Mouse (Mus musculus): ENCODE results near the gene Ms4a13.
A peak's percentile ranks its signal among the peaks of the same experiment; 100 is the strongest.
"Not testable (repeated sequence)": the region's sequence is repeated elsewhere in the genome, so short reads cannot be mapped to it uniquely, and the experiment has no call there.

Ms4a13 gene

DNA sequence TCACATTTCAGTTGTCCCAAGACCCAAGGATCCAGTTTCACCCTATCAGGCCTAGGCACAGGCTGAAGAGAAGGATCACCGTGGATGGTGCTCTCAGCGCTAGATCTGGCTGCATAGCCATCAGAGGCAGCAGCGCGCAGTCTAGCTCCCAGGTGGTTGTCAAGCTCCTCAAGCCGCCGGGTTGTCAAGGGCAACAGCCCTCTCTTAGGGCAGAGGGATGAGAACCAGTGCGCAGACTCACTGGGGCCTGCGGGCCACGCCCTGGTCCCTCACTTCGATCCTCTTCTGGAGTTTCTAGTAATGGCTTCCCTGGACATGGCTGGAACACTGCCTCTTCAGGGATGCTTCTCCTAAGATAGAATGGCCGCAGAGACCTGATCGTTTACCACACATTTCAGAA is at the start of gene Ms4a13:
Gene Ms4a13 (minus strand): TSS at position 192 of the 400 bp plus-strand sequence.
- DNase-seq (ENCODE audit: low read depth, low spot score), result no peak

DNA sequence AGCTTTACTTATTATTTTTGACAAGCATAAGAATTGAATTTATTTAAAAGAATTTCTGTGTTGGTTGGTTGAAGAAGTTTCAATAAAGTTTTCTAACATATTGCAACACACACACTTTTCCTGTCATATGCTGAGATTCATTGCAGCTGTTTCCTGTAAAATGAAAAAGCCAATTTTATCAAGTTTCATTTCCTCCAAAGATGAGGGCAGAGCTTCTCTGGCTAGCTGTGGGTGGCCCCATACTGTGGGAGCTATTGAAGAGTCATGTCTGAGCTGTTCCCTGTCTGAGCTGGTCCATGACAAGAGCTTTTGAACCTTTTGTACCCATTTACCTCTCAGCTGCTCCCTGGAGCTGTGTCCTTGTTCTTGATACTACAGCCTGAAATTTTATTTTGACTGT is 47.7 kb upstream of the Ms4a13 start:
- no peak for DNase-seq (ENCODE audit: low read depth, low spot score)

DNA sequence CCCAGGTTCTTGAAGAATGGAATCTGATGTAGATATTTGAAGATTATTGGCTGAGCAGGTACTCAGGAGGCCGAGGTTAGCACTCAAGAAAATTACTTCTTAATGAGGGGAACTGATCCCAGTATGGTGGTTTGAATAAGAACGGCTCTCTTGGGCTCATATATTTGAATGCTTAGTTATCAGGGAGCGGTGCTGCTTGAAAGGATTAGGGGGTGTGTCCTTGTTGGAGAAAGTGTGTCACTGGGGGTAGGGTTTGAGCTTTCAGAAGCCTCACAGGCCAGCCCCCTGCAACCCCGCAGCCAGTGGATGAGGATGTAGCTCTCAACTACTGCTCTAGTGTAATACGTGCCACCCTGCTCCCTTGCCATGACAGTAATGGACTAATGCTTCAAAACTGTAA is 46.0 kb upstream of the Ms4a13 start:
- DNase-seq (ENCODE audit: low read depth, low spot score), result no peak

DNA sequence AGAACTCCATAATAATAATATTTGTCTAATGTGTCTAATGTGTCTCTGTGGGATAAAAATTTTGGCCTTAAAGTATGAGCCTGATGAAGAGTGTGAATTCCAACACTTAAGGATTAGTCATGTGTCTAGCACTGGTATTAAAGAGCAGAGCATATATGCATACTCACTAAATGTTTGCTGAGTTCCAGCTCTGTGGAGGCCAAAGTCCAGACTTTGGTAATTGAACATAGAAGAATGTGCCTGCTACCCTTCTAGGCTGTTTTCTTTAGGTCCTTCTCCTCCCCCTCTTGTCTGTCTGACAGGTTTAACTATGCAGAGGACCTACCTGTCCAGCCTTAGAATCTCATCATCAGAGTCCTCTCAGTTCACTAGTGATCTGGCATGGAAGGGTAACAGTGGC is 39.3 kb upstream of the Ms4a13 start:
- DNase-seq (ENCODE audit: low read depth, low spot score), result no peak

DNA sequence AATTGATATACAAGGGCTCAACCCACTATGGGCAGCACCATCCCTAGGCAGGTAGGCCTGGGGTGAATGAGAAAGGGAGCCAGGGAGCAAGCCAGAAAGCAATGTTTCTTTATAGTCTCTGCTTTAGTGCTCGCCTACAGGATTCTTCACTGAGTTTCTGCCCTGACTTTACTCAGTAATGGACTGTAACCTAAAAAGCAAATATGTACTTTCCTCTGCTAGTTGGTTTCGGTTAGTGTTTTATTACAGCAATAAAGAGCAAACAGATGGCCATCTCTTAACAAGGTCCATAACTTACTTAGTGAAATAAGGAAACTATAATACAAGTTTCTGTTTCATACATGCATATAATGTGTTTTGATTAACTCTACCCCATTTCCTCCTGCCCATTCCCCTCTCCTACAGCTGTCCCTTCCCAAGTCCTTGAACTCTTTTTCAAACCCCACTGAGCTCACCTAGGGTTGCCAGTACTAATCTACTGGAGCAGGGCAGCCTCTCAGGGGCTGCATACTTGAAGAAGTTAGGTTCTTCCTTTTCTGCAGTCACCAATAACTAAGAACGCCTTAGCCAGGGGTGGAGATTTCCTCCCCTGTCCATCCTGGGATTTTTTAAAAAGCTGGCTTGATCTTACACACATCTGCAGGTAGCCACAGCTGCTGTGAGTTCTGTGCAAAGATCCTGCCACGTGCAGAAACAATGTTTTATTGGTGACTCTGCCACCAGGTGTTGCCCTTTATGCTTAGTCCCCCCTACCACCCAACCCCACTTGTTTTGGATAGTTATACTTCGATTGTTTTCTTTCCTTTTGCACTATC is 38.6 kb upstream of the Ms4a13 start:
- no peak for DNase-seq (ENCODE audit: low read depth, low spot score)

DNA sequence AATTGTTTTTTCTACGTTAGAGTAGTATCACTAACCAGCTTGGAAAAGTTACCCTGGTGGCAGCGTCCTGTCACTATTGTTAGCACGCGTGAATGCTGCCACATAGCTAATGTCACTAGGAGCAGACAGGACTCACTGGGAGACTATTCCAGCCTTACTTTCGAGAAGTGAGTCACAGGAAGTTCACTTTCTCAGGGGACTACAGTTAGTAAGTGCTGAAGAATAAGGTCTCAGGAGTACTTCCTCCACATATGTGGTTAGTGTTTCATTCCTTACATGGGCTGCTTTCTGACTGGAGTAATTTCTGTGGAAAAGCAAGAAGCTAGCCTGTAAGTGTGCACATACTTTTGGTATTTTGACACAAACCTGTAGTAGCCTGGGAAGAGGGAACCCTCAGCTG is 37.7 kb upstream of the Ms4a13 start:
- no peak for DNase-seq (ENCODE audit: low read depth, low spot score)

DNA sequence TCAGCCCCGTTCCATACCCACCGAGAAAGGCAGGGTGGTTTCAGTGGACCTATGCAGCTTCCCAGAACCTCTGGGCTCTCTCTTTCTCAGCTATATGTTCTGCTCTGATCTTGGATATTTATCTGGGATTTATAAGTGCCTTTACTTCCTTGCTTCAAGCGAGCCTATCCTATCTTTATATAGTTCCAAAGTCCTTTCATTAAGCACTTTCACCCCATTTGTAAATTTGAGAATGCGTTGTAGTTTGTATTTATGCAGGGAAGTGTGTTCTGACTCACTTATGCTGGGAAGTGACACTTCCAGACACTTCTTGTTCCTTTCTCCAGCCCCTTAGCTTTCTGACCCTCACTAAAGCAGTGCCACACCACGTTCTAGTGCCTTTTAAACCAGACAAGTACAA is 35.8 kb upstream of the Ms4a13 start, which contains the start of gene Ms4a12:
Gene Ms4a12 (minus strand): TSS at position 101 of the 400 bp plus-strand sequence.
- DNase-seq (ENCODE audit: low read depth, low spot score), result no peak

DNA sequence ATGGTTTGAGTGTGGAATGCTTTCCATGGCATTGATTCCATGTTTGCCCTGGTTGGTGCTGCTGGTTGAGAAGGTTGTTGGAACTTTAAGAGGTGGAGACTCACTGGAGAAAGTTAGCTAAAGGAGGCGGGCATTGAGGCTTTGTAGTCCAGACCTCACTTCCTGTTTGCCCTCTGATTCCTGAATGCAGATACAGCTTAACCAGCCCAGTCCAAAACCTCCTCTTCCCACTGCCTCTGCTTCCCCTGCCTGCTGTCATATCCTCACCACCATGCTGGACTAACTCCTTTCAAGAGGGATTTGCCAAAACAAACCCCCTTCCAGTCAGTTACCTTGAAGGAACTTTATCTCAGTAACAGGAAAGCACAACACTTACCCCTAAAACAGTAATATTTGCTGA is 4.0 kb downstream of the Ms4a13 start:
- no peak for DNase-seq (ENCODE audit: low read depth, low spot score)

DNA sequence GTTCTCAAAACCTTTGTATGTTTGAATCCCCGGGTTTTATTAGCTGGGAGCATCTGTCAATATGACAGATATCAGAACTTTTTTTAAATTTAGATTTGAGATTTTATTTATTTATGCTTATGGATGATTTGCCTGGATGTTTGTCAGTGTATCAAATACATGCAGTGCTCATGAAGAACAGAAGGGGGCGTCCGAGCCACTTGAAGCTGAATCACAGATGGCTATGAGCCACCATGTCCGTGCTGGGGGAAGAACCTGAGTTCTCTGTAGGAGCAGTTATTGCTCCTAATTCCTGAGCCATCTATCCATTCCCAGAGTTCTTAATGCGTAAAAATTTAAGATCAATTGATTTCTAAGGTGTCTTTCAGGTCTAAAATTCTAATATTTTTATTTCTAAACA is 12.4 kb downstream of the Ms4a13 start:
- DNase-seq (ENCODE audit: low read depth, low spot score), result peak; percentile 5

DNA sequence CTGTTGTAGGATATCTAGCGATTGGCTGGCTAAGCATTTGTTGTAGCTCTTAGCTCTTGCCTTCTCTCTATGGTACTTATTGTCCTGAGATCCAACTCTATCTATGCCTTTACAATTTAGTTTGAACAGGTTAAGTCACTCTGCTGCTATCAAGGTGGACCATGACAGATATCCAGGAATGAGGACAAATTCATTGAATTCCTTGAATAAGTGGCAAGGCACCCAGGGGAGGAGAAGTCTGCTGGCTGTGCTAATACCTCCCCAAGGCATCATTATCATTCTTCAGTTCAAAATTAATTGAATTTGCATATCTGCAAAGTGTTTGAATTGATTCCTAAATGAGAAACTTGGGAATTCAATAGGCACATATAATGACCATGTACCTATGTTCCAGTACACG is 19.1 kb downstream of the Ms4a13 start:
- DNase-seq (ENCODE audit: low read depth, low spot score), result no peak

DNA sequence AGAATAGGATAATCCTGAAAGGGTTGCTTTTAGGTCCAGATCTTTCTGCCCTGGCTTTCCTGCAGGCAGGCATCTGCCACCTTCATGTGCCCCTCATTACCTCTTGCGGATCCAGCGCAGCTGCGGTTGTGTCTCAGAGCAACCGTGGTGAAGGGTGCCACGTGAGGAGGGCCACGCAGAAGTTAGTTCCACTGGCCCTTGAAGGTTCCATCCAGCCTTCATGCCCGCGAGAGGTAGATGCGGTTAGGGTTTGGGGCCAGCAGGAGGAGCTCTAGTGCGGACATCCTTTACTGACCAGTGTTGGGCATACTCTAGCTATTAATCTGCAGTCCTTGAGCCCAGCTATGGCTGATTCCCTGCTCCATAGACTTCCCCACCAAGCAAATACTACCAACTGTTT is 31.4 kb downstream of the Ms4a13 start, which contains the start of gene 1700025F22Rik:
Gene 1700025F22Rik (minus strand): TSS at position 149 of the 400 bp plus-strand sequence.
- DNase-seq (ENCODE audit: low read depth, low spot score), result no peak

DNA sequence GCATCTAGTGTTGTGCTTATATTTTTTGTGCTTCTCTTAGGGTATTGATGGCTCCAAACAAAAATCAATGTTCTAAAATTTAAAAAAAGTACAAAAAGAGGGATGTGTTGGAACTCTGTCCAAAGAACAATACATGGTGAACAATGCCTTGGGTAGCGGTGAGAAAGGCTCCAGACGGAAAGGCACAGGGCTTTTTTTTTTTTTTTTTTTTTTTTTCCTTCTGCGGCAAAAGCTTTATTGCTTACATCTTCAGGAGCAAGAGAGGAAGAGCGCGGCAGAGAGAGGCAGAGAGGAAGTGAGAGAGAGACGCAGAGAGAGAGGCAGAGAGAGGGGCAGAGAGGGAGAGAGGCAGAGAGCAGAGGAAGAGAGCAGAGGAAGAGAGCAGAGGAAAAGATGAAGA is 38.6 kb downstream of the Ms4a13 start:
- DNase-seq (ENCODE audit: low read depth, low spot score), result not testable (repeated sequence)

DNA sequence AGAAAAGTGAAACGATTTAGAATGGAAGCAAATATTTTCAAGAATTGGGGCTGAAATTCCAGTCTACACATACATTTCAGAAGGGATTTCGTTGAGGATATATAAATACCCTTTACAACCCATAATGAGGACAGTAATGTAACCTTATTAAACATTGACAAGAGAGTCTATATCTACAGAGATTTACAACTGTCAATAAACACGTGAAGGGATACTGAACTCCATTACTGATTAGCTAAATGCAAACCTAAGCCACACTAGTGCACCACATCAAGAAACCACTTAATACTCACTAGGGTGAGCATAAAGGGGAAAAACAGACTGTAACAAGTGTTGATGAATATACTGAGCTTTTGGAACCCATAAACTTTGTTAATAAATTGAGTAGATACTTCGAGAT is 61.2 kb downstream of the Ms4a13 start:
- no peak for DNase-seq (ENCODE audit: low read depth, low spot score)

DNA sequence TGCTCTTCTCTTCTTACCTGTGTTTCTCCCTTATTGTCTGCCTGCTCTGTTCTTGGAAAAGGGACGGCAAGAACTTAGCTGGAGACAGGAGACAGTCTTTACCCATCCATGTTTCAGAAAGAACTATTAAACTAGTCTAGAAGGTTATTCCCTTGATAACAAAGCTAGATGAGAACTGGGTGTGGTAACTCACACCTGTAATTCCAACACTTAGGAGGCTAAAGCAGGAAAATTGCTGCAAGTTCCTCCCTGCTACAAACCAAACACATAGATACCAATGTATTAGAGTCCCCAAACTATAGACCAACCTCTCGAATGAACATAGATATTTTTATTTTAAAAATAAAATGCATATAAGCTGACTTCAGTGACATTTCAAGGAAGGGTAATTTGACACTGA is 61.7 kb downstream of the Ms4a13 start:
- DNase-seq (ENCODE audit: low read depth, low spot score), result no peak

DNA sequence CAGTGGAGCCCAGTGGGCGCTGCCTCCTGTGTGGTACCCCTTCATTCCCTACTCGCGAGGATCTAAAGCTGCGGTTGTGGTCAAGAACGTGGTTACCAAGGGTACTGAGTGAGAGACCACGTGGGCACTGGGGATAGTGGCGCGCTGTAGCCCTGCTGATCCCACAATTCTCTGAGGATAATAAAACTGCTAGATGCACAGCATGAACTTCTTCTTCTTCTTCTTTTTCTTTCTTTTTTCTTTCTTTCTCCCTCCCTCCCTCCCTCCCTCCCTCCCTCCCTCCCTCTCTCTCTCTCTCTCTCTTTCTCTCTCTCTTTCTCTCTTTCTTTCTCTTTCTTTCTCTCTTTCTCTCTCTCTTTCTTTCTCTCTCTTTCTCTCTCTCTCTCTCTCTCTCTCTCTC is 65.8 kb downstream of the Ms4a13 start, which contains the start of gene 1700017D01Rik:
Gene 1700017D01Rik (minus strand): TSS at position 101 of the 400 bp plus-strand sequence.
- DNase-seq (ENCODE audit: low read depth, low spot score), result not testable (repeated sequence)

DNA sequence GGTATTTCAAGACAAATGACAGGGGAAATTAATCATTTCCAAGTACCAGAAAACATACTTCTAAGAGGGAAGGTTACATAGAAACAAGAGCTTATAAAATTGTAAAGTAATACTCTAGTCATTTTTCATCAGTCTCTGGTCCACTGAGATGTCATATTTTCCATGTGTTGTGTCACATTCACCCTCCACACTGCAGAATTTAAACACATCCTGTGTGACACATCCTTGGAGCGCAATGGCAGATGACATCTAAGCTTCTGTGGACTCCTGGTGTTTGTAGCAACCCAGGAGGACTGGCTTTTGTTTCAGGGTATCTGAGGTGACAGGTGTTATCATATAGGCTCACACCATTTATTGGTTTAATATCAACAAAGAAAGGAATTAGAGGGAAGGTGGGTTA is 66.8 kb downstream of the Ms4a13 start:
- DNase-seq (ENCODE audit: low read depth, low spot score), result no peak

DNA sequence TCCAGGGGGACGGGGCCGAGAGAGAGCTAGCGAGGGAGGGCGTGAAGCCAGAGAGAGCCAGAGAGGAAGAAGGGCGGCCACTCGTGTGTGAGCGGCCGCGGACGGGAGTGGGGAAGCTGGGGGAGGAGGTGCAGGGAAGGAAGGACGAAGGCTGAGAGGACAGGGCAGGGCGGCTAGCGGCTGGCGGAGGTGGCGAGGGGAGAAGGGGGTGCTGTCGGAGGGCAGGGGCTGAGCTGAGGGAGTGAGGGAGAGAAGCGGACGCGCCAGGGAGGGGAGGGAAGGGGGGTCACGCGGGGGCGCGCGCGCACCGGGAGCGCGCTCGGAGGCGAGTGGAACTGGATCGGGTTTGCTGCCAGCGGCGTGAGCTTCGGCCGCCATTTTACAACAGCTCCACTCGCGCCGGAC is 75.5 kb downstream of the Ms4a13 start:
- peak; percentile 3 for DNase-seq (ENCODE audit: low read depth, low spot score)

Data from mesoderm, embryonic 11.5 days (tissue).